Mouse (Mus musculus): ENCODE results near the gene Tceal1. TPM values are rescaled to one million over a fixed set of nuclear protein-coding genes. Genes with fewer than 3 reads are reported as not detected.
"Not testable (repeated sequence)": the region's sequence is repeated elsewhere in the genome, so short reads cannot be mapped to it uniquely, and the experiment has no call there.

The Tceal1 gene
- 7.2 and 9.0 TPM in 2 replicates for polyA plus RNA-seq (2016; fragmentation: Nextera tagmentation; extraction: Ambion mirVana)

DNA sequence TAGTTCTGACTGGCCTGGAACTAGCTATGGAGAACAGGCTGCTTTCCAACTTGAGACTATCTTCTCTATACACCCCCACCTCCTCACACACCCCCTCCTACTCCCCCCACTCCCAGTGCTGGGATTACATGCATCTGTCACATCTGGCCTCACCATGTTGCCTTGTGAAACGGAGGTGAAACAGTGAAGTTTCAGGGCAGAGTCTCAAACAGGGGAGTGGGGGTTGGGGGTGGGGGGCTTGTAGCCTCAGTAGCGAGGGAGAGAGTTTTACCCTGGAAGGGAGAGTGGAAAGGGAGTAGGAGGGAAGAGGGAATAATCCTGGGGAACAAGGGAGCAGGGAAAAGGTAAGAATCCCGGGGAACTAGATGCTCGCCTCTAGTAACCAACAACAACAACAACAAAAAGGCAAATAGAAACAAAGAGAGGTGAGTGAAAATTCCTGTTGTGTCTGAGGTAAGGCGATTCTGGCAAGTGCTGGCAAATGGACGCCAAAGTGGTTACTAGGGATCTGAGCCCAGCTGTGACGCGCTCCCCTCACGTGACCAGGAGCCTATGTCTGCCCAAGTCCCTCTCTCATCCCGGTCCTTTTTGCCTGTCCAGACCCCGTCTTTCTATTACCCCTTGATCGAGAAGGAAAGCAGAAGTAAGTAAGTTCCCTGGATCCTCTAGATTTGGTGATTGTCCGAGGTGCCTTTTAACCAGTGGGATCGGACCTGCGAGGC is at the start of gene Tceal1:
Gene Tceal1 (plus strand): TSS at position 537 of the 722 bp plus-strand sequence.
- WGBS, result 24% methylated on average over 15 of the region's 15 CpGs
- Histone ChIP-seq H3K36me3 (no peaks in the 10 kb centered on the region), H3K4me3 (peak within 1 kb of the TSS; percentile 59), H3K27ac (peak within 1 kb of the TSS; percentile 91), H3K27me3 (ENCODE audit: insufficient read depth, poor library complexity, severe bottlenecking) (no peaks in the 10 kb centered on the region), H3K9me3 (no peaks in the 10 kb centered on the region), H3K4me1 (replicated peaks) (peaks cover 3% of the 10 kb centered on the region; the same call in 1 of the 2 replicates)
- DNase-seq (ENCODE audit: low spot score), result peak; percentile 65

DNA sequence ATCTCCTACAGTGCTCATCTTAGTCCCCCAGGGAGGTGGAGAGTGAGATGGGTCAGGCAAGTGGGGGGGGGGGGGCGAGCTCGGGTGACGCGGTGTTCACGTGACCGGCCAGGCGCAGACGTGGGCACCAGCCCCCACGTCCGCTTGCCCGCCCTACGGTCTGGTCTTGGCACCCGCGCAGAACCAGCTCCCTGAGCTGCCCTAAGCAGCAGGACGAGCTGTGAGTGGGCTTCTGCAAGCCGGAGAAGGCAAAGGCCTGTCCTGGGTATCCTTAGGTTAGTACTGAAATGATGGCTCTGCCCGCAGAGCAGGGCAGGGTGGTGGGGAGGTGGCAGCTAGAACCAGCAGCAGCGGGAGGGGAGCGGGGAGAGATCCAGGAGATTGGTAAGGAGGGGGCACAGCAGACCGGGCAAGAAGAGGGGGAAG is 41.5 kb upstream of the Tceal1 start:
- Histone ChIP-seq H3K9me3 (no peaks in the 10 kb centered on the region), H3K36me3 (no peaks in the 10 kb centered on the region), H3K4me3 (peak overlapping the region; percentile 60), H3K27me3 (ENCODE audit: insufficient read depth, poor library complexity, severe bottlenecking) (peaks cover 27% of the 10 kb centered on the region), H3K27ac (peak overlapping the region; percentile 72; the same call in 1 of the 2 replicates), H3K4me1 (replicated peaks) (no peaks in the 10 kb centered on the region)
- DNase-seq (ENCODE audit: low spot score), result peak; percentile 9
- WGBS, result 21% methylated on average over 19 of the region's 20 CpGs

DNA sequence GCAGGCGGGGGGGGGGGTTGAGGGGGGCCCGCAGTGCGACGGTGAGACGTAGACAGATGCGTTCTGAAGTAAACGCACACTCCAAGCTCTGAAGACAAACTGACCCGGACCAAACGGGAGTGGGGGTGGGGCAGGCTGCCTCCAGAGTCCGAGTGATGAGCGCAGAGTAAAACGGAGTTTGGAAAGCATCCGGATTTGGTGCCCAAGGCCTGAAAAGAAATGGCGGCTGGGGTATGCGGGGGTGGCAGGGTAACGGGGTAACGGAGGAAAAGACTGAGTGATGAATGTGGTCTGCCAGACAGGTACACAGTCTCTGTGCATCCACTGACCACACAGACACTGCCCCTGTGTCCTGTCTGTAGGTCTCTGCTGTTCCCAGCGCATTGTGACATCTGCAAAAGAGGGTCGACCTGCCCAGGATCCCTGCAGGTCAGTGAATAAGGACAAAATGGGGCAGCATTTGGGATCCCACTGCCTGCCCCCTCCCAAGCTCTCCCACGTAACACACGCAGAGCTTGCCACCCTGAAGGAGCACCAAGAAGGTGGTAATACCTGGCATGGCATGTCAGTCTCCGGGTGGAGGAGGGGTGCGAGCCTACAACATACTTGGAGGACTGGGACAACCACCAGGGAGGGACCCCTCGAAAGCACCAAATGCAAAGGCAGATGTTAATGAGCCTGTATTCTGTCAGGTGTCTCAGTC is 40.9 kb upstream of the Tceal1 start:
- H3K4me1 ChIP-seq (replicated peaks); H3K9me3 ChIP-seq; H3K36me3 ChIP-seq; H3K27ac ChIP-seq: not testable (repeated sequence)
- Histone ChIP-seq H3K4me3 (peak overlapping the region; percentile 60), H3K27me3 (ENCODE audit: insufficient read depth, poor library complexity, severe bottlenecking) (peaks cover 27% of the 10 kb centered on the region)
- peak; percentile 14 for DNase-seq (ENCODE audit: low spot score)
- WGBS, result 14% methylated on average over 24 of the region's 24 CpGs

DNA sequence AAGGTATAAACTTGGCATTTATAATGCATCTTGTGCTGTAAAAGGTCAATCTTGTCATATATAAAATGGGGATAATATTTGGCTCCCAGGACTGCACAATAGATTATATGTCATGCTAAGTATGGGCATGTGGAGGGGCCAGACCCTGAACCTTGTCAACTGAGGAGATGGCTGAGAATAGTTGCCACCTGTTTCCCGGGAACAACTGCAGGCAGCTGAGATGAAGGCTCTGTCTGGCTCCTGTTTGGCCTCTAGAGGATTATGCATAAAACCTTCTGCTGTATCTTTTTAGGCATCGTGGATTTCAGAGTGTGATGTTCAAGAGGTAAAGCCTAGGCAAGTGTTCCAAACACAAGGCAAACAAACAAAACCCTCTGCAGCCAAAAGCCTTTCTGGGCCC is 39.0 kb upstream of the Tceal1 start:
- 68% methylated on average over 2 of the region's 2 CpGs for WGBS

DNA sequence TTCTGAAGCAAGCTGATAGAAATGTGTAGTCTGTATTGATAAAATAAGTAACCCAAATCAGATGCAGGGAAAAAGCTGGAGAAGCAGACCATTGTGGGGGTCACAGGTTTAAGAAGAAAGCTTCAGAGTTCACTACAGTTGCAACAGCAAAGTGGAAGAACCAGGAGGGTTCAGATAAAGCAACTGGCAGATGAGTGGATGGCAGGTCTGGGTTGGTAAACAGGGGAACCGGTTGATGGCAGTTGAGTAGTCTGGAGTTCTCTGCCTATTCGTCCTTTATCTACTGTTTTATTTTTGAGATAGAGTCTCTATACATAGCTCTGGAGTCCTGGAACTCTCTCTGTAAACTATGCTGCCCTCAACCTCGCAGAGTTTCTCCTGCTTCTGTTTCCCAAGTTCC is 26.8 kb upstream of the Tceal1 start:
- Histone ChIP-seq H3K36me3 (no peaks in the 10 kb centered on the region), H3K4me1 (replicated peaks) (no peaks in the 10 kb centered on the region), H3K9me3 (no peaks in the 10 kb centered on the region), H3K4me3 (no peak overlapping the region), H3K27me3 (ENCODE audit: insufficient read depth, poor library complexity, severe bottlenecking) (peaks cover 3% of the 10 kb centered on the region; the same call in 1 of the 2 replicates), H3K27ac (no peak overlapping the region)
- no peak for DNase-seq (ENCODE audit: low spot score)
- WGBS, result 74% methylated on average over 3 of the region's 3 CpGs

More for the DNA sequence above, 39.0 kb upstream of the Tceal1 start:
- H3K36me3 ChIP-seq, result no peaks in the 10 kb centered on the region
- H3K27me3 ChIP-seq (ENCODE audit: insufficient read depth, poor library complexity, severe bottlenecking), result peaks cover 27% of the 10 kb centered on the region
- no peak overlapping the region for H3K27ac ChIP-seq
- no peak for DNase-seq (ENCODE audit: low spot score)
- no peak overlapping the region for H3K4me3 ChIP-seq
- H3K4me1 ChIP-seq (replicated peaks), result no peaks in the 10 kb centered on the region
- no peaks in the 10 kb centered on the region for H3K9me3 ChIP-seq

DNA sequence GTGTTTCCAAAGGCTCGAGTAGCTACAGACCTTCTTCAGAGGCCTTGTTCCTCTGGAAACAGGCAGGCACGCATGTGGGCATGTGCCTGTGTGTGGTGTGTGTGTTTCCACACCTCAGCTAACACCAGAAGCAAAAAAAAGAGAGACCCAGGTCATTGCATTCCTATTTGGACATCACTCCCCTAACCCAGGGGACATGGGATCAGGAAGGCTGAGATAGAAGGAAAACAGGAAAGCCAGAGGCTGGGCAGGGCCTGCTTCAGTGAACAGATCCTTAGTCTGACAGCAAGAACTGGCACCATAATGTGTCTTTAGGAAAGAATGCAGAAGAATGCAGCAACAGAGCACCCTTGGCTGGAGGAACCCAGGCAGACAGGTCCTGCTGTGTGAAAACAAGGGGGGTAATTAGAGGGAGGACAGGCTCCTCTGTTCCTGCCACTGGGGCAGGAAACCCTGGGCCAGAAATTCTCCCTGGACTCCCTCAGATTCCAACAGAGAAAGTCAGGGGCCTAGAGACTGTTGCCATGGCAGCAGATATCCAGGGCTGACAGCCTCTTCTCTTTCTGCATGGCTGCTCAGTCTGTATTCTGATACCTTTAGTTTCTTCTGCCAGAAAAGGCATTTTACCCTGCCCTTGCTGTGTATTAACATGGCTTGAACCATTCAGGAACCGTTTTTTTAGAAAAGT is 16.0 kb upstream of the Tceal1 start:
- H3K4me3 ChIP-seq; H3K4me1 ChIP-seq (replicated peaks); H3K36me3 ChIP-seq; DNase-seq (ENCODE audit: low spot score); H3K9me3 ChIP-seq; H3K27me3 ChIP-seq (ENCODE audit: insufficient read depth, poor library complexity, severe bottlenecking): not testable (repeated sequence)
- H3K27ac ChIP-seq, result peak overlapping the region; percentile 73
- 47% methylated on average over 3 of the region's 3 CpGs for WGBS

DNA sequence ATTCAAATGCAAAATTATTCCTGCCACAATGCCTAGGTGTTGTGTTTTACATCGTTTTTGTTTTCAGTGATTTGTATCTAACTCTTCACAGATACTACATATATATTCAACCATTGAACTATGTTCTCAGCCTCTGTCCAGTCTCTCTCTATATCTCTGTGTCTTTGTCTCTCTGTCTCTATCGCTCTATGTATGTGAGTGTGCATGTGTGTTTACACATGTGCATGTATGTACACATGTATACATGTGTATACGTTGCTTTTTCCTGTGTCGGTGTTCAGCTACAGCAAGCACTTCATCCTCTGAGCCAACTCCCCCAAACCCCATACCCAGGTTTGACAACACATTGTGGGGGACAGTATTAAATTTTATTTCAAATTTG is 15.5 kb upstream of the Tceal1 start:
- Histone ChIP-seq H3K4me1 (replicated peaks) (peaks cover 8% of the 10 kb centered on the region), H3K36me3 (no peaks in the 10 kb centered on the region), H3K4me3 (no peak overlapping the region), H3K27me3 (ENCODE audit: insufficient read depth, poor library complexity, severe bottlenecking) (no peaks in the 10 kb centered on the region), H3K9me3 (no peaks in the 10 kb centered on the region), H3K27ac (no peak overlapping the region)
- no peak for DNase-seq (ENCODE audit: low spot score)
- WGBS, result 69% methylated on average over 4 of the region's 4 CpGs

DNA sequence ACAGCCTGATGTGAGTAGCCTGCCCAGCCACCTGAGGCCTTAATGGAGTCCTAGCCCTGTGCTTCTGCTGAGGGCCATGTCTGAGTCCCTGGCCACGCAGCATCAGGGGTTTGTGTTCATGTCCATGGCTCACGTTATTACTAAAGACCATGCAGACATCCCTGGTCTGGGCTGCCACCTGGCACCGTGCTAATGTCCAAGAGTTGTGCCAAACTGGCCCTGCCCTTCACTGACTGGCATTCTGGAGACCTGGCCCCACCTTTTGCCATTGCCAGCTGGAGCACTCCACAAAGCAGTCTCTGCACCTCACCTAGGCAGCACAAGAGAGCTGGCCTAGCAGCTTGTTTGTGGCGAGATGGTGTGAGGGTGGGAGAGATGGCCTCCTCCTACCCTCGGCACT is 14.6 kb upstream of the Tceal1 start:
- Histone ChIP-seq H3K27me3 (ENCODE audit: insufficient read depth, poor library complexity, severe bottlenecking) (no peaks in the 10 kb centered on the region), H3K4me1 (replicated peaks) (peaks cover 8% of the 10 kb centered on the region), H3K4me3 (no peak overlapping the region), H3K36me3 (no peaks in the 10 kb centered on the region), H3K27ac (peak overlapping the region; percentile 36; the same call in 1 of the 2 replicates), H3K9me3 (no peaks in the 10 kb centered on the region)
- DNase-seq (ENCODE audit: low spot score), result no peak
- WGBS, result 86% methylated on average over 5 of the region's 5 CpGs

DNA sequence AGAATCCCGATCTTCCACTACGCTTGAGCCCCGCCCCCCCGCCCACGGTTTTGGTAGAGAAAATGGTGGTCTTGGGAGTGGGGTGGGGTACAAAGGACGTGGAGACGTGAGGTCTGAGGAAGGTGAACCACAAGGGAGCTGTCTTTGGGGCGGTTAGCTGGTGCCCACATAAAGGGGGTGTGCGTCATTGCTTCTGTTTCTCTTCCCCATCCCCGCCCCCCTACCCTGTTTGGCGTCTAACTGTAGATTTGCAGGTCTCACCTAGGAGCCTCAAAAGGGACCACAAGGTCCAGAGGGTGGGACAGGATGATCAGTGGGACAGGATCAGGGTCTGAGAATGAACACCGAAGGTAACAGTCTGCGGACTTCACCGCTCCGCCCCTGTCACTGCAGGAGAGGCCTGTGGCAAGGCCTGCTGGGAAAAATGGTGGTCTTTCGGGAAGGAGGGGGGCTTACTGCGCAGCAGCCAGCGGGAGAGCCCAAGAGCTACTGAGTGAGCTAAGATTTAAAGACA is 443 bp downstream of the Tceal1 start:
- no peaks in the 10 kb centered on the region for H3K36me3 ChIP-seq
- peak overlapping the region; percentile 59 for H3K4me3 ChIP-seq
- no peaks in the 10 kb centered on the region for H3K9me3 ChIP-seq
- peak; percentile 63 for DNase-seq (ENCODE audit: low spot score)
- WGBS, result 18% methylated on average over 18 of the region's 18 CpGs
- H3K27ac ChIP-seq, result peak overlapping the region; percentile 91
- H3K4me1 ChIP-seq (replicated peaks), result peaks cover 3% of the 10 kb centered on the region; the same call in 1 of the 2 replicates
- no peaks in the 10 kb centered on the region for H3K27me3 ChIP-seq (ENCODE audit: insufficient read depth, poor library complexity, severe bottlenecking)

DNA sequence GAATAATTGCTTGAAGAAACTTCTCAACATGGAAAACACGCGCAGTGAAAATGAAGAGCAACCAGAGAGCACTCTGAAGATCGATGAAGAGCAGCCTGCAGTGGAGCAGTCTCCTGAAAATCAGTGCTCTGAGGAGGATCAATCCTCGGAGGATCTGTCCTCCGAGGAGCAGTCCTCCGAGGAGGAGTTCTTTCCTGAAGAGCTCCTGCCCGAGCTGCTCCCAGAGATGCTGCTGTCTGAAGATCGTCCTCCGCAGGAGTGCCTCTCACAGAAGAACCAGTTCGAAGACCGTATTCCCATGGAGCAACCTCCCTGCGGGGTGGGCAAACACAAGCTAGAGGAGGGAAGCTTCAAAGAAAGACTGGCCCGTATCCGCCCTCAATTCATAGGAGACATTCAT is 1.0 kb downstream of the Tceal1 start:
- Histone ChIP-seq H3K36me3 (no peaks in the 10 kb centered on the region), H3K4me1 (replicated peaks) (peaks cover 3% of the 10 kb centered on the region; the same call in 1 of the 2 replicates), H3K9me3 (no peaks in the 10 kb centered on the region), H3K4me3 (peak overlapping the region; percentile 59), H3K27me3 (ENCODE audit: insufficient read depth, poor library complexity, severe bottlenecking) (no peaks in the 10 kb centered on the region), H3K27ac (peak overlapping the region; percentile 91)
- WGBS, result 16% methylated on average over 14 of the region's 14 CpGs
- DNase-seq (ENCODE audit: low spot score), result no peak

DNA sequence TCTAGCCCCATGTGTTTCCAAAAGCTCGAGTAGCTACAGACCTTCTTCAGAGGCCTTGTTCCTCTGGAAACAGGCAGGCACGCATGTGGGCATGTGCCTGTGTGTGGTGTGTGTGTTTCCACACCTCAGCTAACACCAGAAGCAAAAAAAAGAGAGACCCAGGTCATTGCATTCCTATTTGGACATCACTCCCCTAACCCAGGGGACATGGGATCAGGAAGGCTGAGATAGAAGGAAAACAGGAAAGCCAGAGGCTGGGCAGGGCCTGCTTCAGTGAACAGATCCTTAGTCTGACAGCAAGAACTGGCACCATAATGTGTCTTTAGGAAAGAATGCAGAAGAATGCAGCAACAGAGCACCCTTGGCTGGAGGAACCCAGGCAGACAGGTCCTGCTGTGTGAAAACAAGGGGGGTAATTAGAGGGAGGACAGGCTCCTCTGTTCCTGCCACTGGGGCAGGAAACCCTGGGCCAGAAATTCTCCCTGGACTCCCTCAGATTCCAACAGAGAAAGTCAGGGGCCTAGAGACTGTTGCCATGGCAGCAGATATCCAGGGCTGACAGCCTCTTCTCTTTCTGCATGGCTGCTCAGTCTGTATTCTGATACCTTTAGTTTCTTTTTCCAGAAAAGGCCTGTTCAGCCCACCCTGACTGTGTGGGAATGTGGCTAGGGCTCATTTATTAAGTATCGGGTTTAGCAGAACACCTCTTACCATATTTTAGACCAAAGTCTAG is 7.1 kb downstream of the Tceal1 start:
- H3K36me3 ChIP-seq; H3K9me3 ChIP-seq; DNase-seq (ENCODE audit: low spot score); H3K27me3 ChIP-seq (ENCODE audit: insufficient read depth, poor library complexity, severe bottlenecking); H3K4me3 ChIP-seq: not testable (repeated sequence)
- Histone ChIP-seq H3K27ac (peak overlapping the region; percentile 67), H3K4me1 (replicated peaks) (peaks cover 12% of the 10 kb centered on the region; the same call in 1 of the 2 replicates)
- WGBS, result 28% methylated on average over 3 of the region's 3 CpGs

DNA sequence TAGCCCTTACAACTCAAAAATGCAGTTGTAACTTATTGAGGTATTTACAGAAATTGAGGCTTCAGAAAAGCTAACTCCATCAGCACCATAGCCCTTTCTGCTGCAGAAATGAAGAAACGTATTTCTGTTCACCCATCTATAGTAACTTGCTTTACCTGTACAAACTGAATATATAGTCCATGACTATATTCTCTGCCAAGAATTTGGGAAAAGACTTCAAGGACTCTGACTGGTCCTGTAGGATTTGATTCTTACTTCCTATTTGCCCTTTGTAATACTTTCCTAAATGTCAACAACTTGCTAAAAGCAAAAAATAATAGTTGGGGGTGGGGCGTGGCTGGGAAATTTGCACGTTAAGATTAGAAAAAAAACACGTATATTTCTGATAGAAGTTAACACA is 24.2 kb downstream of the Tceal1 start:
- no peaks in the 10 kb centered on the region for H3K4me1 ChIP-seq (replicated peaks)
- no peak overlapping the region for H3K4me3 ChIP-seq
- 84% methylated on average over 4 of the region's 4 CpGs for WGBS

More for the DNA sequence above, 24.2 kb downstream of the Tceal1 start:
- Histone ChIP-seq H3K27me3 (ENCODE audit: insufficient read depth, poor library complexity, severe bottlenecking) (no peaks in the 10 kb centered on the region), H3K9me3 (no peaks in the 10 kb centered on the region), H3K27ac (no peak overlapping the region), H3K36me3 (peaks cover 49% of the 10 kb centered on the region)
- no peak for DNase-seq (ENCODE audit: low spot score)
